Mouse (Mus musculus) gastrocnemius, postnatal 10 days (tissue): ENCODE results near the gene Cog8. TPM values are rescaled to one million over a fixed set of nuclear protein-coding genes. Genes with fewer than 3 reads are reported as not detected.

Experiments used
- DNase-seq: peaks from one replicate; pipeline ENCODE4 v3.0.0; 2021; ENCODE audit warnings: mixed read lengths
- long read RNA-seq, 2 experiments: library from polyadenylated mRNA; stranded (forward); transcript quantifications; one replicate each; pipeline ENCODE4 v2.0.0; 2021
- total RNA-seq, 2 experiments: library from RNA; stranded (reverse); gene quantifications; 2 replicates each; pipeline ENCODE4 v1.2.3; 2021

Gene Cog8
- total RNA-seq: 10 to 100 TPM; 15.8 to 17.4 TPM
- long read RNA-seq, experiment 1, full-length matches to known transcripts: 26 of 36 reads
- long read RNA-seq, experiment 1, partial matches to known transcripts: 6 of 36 reads
- long read RNA-seq, experiment 1, other reads (novel, unspliced or antisense): 4 of 36 reads
- long read RNA-seq, experiment 2, full-length matches to known transcripts: 20 of 35 reads
- long read RNA-seq, experiment 2, partial matches to known transcripts: 4 of 35 reads
- long read RNA-seq, experiment 2, other reads (novel, unspliced or antisense): 11 of 35 reads

DNA sequence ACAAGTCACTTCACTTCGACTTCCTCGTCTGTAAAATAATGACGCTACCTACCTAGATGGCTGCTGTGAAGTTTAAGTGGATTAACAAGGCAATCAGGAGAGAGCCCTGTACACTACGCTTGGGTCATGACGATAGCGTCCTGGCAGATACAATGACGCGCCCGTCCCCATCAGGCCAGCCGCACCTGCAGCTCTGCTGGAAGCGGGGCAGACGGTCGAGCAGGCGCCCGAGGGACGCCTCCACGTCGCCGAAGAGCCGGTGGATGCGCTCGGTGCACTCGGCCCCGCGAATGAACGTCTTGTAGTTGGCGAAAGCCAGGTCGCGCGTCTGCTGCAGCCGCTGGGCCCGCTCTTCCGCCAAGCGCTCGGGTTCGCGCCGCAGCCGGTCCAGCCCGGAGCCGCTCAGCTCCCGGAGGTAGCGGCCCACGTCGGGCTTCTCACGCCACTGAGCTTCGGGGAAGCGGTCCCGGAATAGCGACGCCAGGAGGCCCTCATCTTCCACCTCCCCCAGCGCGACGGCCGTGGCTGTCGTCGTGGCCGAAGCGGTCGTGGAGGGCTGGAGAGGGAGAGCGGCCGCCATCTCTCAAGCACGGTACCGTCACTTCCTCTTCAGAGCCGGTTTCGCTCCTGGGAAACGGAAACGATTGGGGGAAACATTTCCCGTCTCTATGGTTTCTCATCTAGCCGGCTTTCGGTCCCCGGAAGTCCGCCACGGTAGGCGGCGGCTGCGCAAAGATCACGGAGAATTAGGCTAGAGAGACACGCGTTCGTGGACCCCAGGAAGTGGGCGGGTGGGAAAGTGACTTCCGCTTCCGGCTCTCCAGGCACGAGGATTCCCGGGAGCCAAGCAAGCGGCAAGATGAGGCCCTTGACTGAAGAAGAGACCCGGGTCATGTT is at the start of gene Cog8, which contains the start of gene Nip7:
Gene Cog8, minus strand, starts transcription at position 614 of the 897 bp plus-strand sequence.
Gene Nip7, plus strand, starts transcription at position 802 of the 897 bp plus-strand sequence.
- peak; percentile 90 for DNase-seq

DNA sequence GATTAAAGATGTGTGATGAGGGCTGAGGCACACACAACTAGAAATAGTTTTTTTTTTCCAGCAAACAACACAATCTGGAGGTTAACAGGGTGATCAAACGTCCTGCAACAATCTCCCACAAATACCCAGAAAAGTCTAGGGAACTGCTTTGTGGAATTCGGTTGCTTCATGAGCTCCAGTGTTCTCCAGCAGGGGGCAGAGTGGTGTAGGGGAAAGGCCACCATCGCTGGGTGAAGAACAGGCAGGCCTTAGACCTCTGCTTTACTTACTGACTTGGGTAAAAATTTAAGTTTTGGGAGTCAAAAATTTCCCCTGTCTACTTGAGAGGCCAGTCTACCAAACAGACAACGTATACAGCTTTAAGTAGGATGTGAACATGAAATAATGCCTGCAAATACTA is 48.1 kb upstream of the Cog8 start:
- peak; percentile 84 for DNase-seq

DNA sequence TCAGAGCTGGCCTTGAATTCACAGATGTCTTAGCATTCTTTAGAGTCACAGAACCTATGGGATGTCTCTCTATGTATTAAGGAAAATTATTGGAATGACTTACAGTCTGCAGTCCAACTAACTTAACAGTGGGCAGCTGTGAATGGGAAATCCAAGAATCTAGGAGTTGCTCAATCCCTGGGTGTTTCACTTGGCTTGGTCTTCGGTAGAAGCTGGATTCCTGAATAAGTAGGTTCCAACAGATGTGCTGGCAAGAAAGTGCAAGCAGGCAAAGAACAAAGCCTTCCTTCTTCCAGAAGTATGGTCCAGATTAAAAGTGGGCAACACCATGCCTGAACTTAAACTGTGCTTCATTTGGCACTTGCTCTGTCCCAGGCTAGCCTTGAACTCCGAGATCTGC is 44.1 kb upstream of the Cog8 start:
- DNase-seq: no peak

DNA sequence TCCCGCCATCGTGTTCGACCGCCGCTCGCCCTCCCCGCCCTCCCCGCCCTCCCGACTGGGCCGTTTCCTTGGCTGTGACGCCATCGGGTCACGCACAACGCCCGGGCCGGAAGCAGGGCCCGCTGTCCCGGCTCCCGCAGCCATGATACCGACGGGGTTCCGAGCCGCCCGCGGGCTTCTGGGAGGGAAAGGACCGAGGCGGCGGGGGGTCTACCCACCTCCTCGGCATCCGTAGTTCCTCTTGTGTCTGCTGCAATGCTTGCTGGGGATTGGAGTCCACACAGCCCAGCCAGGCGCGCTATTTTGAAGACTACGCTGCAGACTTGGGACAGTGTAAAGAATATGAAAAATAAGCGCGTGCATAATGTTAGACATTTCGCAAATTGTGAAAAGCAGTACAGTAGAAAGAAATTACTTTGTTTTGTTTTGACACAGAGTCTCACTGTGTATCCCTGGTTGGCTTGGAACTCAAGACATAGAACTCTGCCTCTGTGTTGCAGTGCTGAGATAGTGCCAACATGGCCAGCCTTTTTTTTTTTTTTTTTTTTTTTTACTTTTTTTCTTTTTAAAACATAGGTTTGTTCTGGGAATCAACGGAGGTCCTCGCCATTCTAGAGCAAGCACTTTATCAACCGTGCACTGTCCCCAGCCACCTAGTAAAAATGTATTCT is 40.0 kb upstream of the Cog8 start, which contains the start of gene Terf2:
Gene Terf2, minus strand, starts transcription at position 182 of the 671 bp plus-strand sequence.
- DNase-seq: peak; percentile 89

DNA sequence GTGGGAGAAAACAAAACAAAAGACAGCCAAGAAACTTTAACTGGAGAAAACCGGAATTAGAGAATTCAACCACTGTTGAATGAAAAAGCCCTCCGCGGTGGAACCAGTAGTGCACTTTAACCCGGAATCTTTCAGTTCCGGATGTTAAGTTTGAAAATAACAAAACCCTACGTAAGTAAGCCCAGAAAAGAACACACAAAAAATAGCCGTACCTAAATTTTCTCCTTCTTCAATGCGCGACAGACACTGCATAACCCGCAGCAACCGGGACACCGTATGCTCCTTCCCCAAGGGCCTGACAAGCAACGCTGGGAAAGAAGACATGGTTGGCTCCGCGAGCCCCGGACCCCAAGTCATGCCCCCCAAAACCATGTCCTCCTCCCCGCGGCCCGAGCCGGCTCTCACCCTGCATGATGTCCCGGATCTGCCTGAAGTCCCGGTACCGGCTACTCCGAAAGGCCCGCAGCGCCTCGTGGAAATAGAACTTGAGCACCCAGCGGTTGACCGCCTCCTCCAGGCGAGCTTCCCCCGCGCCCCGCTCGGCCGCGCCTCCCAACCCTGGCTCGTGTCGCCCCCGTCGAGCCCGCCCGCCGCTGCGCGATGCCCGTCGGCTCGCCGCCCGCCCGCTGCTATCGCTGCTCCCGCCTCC is 39.4 kb upstream of the Cog8 start:
- DNase-seq: no peak

DNA sequence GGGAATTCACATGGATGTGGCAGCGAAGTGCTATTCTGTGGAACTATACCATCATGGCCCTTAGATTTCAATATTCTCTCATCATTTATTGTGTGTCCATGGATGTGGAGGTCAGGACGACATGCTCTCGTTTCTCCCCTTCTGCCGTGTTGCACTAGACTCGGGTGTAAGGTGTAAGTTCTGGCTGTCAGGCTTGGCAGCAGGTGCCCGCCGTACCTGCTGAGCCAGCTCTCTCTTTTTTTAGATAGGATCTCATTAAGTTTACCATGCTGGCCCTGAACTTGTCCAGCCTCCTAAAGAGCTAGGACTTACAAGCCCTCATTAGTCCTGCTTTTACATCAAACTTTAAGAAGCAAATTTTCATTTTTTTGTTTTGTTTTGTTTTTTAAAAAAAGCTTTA is 34.0 kb upstream of the Cog8 start:
- DNase-seq: no peak

DNA sequence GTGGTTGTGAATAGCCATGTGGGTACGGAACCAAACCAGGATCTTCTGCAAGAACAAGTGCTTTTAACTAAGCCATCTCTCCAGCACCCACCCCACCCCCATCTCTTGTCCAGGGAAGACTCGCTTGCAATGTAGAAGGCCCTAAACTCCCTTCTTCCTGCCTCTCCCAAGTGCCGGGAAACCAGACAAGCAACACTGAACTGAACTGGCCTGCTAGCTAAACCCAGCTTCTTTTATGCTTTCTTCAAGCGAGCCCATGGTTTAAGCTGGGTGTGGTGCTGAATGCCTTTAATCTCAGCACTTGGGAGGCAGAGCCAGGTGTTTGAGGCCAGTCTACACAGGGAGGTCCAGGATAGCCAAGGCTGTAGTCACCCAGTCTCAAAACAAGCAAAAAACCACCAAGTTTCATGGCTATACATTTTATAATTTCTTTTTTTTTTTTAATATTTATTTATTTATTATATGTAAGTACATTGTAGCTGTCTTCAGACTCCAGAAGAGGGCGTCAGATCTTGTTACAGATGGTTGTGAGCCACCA is 32.1 kb upstream of the Cog8 start:
- DNase-seq: no peak

DNA sequence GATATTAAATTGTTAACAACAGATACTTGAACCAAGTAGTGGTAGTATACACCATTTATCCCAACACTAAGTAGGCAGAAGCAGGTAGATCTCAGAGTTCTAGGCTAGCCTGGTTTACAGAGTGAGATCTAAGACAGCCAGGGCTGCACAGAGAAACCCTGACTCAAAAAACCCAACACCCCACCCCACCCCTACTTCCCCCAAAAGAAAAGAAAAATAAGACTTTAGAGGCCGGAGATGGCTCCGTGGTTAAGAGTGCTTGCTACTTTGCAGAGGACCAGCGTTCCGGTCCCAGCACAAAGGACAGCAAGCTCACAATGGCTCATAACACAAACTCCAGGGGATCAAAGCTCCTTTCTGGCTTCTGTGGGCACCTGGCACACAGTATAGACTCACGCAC is 29.5 kb upstream of the Cog8 start:
- DNase-seq: no peak

DNA sequence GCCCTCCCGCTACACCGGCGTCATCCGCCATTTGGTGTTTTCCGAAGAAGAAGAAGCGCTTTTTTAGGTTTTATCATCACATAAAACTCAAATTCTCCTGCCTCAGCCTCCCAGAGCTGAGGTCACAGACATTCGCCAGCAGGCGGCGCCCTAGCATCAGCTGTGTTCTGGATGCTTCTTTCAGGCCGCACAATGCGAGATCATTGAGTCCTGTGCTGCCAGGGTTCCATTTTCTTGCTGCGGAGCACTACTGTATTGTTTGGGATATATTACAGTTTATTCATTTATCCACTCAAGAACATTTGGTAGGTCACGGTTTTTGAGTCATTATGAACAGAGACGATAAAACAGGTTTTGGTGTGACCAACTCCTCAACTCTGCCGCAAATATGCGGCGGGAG is 28.9 kb upstream of the Cog8 start:
- DNase-seq: no peak

DNA sequence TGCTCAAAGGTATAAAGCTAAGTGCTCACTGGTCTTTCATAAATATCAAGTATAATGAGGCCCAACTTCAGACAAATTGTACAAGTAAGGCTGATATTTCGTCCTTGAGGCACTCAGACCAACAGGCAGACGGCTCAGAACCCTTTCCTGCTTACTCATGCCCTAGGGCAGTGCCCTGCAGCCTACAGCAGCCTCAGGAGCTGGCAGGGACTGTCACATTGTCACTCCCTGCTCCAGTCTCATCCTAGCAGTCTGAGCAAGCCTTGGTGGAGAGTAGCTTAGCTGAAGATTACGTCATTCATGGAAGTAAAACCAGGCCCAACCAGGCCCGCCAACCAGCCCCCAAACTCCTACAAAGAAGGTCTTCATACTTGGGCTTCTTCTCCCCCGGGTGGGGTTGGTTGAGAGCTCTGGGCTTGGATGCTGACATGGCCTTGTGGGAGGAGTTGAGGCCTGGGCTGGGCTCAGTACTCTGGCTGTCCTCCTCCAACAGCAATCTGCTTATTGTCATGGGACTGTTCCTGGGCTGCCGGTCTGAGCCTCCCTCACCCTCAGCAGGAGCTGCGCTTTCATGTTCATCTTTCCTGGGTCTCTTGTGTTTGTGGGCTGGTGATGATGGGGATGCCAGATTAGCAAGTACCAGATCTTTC is 19.9 kb upstream of the Cog8 start:
- DNase-seq: no peak

DNA sequence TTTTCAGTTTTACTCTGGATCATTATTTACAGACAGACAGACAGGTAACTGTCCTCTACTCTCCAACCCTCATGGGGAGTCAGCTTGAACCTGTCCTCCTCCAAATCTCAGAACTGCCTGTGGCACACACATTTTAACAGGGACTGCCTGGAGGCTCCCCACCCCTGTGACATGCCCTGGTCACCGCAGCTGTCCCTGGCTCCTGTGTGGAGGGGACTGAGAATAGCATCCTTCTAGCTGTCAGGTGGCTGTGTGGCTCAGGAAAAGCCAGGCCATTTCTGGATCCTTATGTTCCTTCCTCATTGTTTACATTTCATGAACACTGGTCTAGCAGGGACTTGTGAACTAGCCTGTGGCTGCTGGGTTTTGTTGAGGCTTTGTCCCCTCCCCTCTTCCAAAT is 17.6 kb upstream of the Cog8 start:
- no peak for DNase-seq

DNA sequence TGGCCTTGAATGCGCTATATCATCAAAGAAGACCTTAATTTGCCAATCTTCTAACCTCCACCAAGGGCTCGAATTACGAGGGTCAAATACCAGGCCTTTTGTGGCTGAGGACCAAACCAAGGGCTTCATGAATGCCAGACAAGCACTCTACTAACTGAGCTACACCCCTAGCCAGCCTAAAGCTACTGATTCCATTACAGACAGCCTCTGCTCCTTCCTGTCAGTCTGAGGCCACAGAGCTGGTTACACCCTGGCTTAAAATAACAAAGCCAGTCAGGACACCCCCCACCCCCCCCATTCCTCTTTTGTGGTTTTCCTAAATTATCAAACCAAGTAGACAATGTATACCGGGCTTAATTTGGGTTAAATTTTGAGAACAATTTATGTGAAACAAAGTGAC is 17.2 kb upstream of the Cog8 start:
- DNase-seq: no peak

DNA sequence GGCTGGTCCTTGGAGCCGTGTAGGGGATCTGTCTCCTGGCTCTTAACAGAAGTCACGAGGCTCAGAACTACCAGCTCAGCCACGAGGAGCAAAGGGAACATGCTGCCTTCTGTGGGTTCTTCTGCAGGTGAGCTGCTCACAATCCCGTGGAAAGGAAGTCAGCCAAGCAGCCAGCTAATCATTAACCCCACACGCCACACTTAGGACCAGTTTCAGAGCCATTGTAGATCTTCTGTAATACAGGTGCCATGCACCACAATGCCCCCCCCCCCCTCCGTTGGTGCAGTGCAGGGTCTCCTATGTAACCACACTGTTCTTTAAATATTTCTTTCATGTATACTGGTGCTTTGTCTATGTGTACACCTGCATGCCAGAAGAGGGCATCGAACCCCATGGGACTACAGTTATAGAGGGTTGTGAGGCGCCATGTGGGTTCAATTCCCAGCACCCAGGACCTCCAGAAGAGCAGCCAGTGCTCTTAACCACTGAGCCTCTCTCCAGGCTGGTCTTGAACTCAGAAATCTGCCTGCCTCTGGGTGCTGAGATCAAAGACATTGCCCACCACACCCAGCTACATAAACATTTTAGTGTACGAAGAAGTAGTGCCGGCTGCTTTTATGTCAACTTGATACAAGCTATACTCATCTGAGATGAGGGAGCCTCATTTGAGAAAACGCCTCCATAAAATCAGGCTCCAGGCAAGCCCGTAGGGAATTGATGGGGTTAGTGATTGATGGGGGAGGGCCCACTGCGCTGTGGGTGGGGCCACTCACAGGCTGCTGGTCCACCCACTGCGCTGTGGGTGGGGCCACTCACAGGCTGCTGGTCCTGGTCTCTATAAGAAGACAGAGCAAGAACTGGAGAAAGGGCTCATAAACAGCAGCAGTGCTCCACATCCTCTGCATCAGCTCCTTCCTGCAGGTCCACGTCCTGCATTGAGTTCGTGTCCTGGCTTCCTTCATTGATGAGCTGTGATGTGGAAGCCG is 9.3 kb upstream of the Cog8 start, which contains the start of gene Tmed6:
Gene Tmed6, minus strand, starts transcription at position 134 of the 986 bp plus-strand sequence.
- no peak for DNase-seq

DNA sequence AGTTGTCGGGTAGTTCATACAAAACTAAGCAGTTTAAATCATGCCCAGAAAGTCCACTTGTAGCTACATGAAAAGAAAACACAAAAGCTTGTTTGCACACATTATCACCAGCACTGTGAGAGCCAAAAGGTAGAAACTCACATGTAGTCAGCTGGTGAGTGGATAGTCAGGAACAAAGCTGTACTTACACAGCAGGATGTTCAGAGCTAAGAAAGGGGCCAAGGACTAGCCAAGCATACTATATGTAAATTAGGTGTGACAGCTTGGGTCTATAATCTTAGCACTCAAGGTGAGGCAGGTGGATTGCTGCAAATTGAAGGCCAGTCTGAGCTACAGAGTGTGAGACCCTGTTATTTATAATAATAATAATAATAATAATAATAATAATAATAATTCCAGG is 6.1 kb upstream of the Cog8 start:
- no peak for DNase-seq

DNA sequence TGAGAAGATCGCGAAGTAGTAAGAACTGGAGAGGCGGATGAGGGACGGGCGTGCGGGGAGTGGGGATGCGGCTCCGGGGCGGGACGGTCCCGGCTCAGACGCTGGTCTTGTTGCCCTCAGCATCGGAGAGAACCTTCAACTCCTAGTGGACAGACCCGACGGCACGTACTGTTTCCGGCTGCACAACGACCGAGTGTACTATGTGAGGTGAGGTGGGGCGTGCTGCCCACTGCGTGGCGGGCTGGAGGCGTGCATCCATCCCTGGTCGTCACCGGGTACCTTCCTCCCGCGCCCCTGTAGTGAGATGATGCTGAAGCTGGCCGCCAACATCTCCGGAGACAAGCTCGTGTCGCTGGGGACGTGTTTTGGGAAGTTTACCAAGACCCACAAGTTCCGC is 482 bp upstream of the Cog8 start:
- DNase-seq: no peak

DNA sequence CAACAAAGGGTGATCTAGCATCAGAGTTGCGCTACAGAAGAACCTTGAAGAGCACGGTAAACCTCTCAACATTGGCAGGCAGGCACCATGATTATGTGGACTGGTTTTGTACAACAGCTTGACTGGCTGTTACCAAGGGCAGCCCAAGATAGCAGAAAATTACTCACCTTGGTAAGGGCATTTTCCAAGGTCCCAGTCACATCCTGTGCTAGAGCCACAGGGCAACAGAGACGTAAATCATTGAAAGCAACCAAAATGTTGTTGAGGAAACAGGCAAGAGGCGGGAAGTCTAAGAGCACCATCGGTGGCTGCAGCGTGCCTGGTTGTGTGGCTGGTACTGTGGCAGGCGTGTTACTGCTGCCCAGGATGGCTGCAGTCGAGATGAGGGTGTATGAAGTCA is 4.4 kb downstream of the Cog8 start:
- DNase-seq: no peak

DNA sequence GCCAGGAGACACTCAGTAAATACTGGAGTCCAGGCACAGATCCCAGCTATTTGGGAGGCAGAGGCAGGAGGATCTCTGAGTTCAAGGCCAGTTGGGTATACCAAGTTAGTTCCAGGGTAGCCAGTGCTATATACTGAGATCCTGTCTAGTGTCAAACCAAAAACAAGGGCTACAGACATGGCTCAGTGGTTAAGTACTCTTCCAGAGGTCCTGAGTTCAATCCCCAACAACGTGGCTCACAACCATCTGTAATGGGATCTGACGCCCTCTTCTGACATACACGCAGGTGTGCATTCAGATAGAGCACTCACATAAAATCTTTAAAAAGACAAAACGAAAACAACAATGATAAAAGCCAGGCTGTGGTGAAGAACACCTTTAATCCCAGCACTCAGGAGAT is 7.0 kb downstream of the Cog8 start:
- DNase-seq: no peak

DNA sequence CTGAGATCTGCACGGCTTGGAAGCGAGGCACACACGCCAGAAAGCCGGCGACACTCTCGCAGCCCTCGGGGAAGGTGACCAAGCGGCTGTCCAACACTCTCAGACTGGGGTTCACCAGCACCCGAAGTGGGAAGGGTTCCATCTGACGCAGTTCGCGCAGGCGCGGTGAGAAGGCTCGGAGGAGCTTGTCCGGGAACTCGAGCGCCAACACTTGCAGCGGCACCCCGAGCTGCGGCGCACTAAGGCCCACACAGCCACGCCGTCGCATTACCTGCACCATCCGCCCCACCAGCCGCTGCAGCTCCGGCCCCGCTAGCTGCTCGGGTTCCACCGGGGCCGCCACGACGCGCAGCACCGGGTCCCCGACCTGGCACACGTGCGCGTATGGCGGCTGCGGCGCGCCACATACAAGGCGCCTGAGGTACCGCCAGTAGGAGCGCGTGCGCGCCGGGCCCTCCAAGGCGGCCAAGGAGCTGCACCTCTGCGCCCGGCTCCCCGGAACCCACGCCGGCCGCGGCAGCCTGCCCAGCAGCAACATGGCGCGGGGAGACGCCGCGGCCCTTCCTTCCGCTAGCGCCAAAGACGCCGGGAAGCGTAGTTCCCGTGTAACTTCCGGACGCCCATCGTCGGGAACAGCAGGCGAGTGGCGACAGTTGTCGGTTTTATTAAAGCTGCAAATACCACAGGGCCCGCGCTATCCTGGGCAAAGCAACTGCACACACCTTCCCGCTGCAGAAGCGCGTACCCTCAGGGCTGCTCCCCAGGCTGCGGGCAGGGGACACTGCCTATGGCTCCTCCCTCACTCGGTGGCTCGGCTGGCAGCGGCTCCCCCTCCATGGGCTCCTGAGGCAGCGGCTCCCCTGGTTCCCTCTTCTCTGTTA is 8.2 kb downstream of the Cog8 start, which contains the start of gene Pdf:
Gene Pdf, minus strand, starts transcription at position 554 of the 881 bp plus-strand sequence.
- peak; percentile 85 for DNase-seq

DNA sequence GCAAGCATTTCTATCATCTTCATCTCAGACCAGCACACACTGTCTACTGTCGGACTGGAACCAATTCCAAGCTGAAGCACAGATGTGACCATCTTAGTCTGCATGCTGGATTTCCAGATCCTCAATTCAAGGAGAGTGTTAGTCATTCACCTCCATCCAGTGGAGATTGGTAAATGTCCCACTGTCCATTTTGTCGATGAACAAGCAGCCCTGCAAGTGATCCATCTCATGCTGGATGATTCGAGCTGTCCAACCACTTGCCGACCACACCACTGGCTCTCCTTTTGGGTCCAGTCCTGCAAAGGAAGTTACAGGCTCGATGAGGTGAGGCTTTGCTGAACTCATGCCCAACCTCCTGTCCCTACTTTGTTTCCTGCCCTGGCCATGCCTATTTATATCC is 9.5 kb downstream of the Cog8 start:
- no peak for DNase-seq
